Mouse (Mus musculus): Measurements from ENCODE around the gene Dhx35.

Dhx35 gene

DNA sequence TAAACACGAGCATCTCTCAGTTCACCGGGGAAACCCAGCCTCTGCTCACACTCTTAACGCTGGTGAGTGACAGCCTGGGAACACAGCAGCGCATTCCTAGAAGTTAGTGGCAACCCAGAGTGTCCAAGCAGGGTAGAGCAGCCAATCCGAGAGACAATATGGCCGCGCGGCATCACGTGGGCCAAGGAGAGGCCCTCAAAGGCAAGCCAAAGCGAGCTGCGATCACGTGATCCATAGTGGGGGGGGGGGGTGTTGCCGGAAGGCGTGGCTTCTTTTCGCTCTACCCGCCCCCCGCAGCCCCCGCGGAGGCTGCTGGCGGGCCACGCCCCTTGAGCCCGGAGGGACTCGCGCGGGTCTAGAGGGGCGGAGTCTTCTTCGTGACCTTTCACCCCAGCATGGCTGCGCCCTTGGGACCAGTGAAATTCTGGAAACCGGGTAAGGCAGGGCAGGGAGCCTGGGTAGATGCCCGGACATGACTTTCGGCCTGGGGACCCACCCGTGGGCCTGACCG, at the start of gene Dhx35:
Dhx35 (plus strand) TSS at position 314 of the 511 bp plus-strand sequence.
- peak; percentile 98 for DNase-seq (ENCODE audit: low read depth, low spot score)

DNA sequence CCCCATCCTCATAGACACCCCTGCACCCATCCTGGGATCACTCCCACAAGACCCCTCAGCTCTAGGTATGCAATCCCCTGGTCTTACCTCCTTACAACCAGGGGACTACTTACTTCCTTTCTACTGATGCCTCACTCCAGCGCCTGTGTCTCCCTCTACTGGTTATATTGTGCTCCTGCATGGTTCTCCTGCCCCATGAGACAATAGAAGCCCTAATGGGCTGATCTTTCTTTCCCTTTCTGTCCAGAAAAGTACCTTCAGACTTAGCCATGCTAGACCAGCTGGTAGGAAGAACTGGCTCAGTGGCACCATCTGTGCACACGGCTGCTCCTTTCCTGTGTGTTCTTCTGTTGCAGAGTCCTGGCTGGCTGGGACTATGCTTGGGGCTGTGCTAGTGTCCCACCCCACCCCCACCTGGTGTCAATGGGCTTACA, 49.5 kb upstream of the Dhx35 start:
- DNase-seq (ENCODE audit: low read depth, low spot score): peak; percentile 85

DNA sequence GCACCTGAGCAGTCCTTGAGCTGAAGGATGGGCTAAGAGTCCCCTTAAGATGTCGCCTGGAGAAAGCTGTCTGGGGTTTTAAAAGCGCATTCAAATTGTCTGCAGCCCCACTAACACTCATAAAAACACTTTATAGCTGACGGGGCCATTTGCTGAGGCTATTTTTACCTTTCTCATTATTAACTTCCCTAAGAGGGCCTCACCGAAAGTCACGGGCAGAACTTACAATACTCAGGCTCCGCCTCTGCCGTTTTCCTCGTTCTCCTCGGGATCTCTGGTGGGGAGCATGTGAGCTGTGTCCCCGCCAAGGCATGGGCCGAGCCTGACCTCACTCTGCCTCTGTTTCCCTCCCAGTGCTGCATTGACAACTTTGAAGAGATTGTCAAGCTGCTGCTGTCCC, 48.4 kb upstream of the Dhx35 start:
- peak; percentile 65 for DNase-seq (ENCODE audit: low read depth, low spot score)

DNA sequence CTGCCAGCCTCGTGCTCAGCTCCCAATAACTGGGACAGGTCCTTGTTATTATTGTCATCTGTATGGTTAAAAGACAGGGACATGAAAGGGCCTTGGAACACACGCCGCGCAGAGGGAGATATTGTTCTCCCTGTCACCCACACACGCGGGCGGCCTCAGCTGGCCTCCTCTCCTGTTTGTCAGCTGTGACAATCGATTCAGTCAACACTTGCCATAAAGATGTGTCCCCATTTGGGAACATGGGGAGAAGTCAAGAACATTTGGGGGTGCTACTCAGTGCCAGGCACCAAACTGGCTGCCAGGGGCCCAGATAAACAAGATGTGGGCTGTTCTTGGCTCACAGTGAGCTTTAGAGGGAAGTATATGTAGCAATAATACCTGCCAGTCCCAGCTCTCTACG, 45.2 kb upstream of the Dhx35 start:
- no peak for DNase-seq (ENCODE audit: low read depth, low spot score)

DNA sequence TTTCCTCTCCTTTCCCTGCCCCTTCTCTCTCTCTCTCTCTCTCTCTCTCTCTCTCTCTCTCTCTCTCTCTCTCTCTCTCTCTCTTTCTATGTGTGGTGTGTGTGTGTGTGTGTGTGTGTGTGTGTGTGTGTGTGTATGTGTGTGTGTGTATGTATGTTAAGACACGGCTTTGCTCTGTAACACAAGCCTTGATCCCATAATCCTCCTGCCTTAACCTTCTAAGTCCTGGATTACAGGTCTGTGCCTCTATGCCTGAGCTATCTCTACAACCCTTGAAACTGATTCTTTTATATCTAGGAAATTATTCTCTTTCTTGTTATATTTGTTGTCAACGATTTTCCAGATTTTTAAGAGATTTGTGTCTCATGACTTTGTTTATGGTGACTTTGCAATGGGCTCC, 34.4 kb upstream of the Dhx35 start:
- no peak for DNase-seq (ENCODE audit: low read depth, low spot score)

DNA sequence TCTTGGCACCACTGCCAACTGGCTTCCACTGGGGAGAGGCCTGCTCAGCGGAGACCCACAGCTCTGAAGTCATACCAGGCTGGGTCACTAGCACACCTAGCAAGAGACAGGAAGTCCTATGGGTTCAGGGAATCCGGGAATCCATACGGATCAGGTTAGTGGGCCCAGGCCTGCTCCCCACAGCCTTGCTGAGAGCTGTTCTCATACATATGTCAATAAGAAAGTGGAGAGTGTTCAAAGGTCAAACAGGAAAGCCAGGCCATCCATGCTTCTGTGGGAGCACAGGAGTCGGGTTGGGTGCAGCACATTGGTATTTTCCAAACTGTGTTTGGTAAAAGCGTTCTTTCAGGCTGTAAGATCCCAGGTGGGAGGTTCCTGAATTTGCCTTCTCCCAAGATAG, 32.3 kb upstream of the Dhx35 start:
- DNase-seq (ENCODE audit: low read depth, low spot score): no peak

DNA sequence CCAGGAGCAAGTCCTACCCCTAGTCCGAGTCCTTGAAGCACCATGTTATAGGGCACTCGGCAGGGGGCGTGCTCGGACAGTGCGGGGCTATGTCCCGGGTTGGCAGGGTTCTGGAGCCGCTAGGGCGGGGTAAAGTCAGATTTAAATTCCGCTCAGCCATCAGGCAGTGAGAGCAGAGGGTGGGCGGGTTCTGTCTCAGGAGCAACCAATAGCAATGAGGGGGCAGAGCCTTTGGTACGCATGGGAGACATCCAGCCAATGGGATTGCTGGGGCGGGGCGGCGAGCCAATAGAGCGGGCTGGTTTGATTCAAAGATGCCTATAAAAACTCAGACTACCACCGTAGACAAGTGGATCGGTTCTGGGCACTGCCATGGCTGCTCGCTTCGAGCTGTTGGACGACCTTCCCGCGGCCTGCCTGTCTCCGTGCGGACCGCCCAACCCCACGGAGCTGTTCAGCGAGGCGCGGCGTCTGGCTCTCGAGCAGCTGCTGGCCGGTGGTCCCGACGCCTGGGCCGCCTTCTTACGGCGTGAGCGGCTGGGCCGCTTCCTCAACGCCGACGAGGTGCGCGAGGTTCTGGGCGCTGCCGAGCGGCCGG, 26.8 kb upstream of the Dhx35 start, which contains the start of gene Fam83d:
Fam83d (plus strand) TSS at position 352 of the 598 bp plus-strand sequence.
- peak; percentile 99 for DNase-seq (ENCODE audit: low read depth, low spot score)

DNA sequence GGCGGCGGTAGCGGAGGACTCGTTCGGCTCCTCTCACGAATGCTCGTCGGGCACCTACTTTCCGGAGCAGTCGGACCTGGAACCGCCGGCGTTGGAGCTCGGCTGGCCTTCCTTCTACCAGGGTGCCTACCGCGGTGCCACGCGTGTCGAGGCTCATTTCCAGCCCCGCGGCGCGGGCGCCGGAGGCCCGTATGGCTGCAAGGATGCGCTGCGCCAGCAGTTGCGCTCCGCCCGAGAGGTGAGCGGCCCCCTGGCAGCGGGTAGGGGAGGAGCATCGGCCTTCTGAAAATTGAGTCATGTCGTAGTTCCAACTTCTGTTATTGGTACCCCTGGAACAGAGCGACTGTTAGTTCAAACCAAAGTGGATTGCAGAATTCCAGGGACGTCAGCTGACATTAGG, 26.3 kb upstream of the Dhx35 start:
- peak; percentile 80 for DNase-seq (ENCODE audit: low read depth, low spot score)

DNA sequence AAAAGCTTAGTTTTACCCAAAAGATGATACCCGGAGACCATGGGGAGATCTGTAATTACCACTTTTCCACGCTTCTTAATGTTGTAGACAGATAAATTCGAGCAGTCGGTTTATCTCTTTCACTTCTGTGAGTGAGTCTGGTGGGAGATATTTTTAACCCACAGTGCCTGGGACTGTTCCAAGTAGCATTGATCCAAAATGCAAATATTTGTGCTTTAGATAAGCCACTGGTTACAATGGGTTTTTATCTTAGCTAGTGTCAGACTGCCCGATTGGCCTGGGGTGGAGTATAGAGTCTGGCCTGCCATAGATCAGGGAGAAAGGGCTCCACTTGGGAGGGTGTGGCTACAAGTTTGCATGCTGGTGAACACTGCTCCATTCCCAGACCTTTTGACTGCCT, 25.8 kb upstream of the Dhx35 start:
- no peak for DNase-seq (ENCODE audit: low read depth, low spot score)

DNA sequence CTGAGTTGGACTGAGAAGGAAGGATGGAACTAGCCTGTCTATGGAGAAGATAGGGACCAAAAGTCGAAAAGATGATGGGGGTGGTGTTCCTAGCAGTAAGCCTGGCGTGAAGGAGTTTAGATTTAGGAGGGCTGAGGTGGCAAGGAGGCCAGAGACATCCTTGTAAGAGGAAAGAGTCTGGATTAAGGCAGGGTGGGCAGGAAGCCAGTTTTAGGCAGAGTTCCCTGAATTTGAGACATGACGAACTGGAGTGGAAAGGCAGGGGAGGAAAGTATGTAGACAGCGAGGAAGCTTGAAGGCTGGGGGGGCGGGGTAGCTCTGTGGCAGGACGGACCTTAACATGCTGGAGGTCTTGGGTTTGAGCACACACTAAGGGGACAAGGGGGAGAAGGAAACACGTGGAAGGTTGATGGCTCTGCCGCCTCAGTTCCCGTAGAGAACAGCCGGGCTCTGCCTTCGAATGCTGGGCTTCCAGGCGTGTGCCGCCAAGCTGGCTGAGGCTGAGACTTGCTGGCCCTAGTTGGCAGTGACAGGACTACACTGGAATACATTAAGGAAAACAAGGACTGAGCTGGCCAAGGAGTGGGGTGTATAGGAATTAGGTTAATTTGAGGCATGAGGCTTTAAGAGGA, 24.4 kb upstream of the Dhx35 start:
- DNase-seq (ENCODE audit: low read depth, low spot score): no peak

DNA sequence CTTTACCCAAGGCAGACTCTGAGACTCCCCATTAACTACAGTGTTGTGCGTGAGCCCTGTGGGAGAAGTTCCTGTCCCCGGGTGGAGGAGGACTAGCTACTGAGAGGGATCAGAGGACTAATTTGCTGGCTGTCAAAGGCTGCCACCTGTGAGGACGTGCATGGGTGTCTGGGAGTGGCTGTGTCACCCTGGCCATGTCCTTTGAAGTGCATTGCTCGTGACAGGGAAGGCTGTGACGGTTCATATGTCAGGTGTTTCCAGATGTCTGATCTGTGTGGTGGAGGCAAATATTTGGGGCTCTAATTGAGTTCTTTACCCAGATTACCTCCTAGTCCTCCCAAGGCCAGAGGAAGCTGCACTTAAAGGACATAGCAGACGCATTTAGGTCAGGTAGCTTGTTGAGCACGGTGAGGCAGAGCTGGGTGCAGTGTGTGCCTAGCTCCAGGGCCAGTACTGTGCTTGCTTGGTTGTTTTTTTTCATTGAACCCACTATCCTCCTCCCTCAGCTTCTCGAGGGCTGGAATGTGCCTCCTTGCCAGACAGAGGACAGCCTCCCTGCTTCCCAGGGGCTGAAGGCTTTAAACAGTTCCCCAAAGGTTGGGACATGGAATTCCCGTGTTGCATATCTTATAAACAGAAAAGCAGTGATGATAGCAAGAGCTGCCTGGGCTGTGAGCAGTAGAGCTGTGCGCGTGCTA, 23.4 kb upstream of the Dhx35 start:
- no peak for DNase-seq (ENCODE audit: low read depth, low spot score)

DNA sequence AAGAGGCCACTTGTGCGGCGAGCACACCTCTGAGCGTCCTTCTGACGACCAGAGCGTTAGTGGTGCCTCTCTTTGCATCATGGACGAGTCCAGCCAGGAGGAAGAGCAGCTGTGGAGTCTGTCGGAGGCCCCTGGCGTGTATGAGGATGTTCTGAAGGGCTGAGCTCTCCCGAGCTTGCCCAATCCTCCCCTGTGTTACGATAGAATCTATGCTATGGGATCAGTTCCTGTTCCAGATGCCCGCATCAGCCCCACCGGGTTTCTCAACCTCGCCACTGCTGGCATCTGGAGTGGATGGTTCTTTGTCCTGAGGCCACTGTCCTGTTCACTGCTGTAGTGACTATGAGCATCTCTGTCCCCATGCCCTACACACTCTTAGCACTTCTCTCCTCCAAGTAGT, 21.8 kb upstream of the Dhx35 start:
- no peak for DNase-seq (ENCODE audit: low read depth, low spot score)

DNA sequence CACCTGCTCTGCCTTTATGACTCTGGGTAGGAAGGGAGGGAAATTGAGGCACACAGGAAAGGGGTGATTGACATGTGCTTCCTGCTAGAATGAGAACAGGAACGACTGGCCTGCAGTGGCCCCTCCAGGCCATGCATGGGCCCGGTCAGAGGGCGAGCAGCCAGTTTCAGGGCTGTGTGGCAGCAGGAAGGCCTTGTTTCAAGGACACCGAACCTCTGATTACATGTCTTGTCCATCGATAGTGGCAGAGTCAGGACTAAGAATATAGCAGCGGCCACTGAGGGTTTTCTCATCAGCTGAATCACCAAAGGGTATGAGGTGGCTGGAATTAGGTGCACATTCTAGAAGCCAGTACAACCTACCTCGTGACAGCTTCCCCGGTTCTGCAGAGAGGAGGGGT, 19.7 kb upstream of the Dhx35 start:
- DNase-seq (ENCODE audit: low read depth, low spot score): no peak

DNA sequence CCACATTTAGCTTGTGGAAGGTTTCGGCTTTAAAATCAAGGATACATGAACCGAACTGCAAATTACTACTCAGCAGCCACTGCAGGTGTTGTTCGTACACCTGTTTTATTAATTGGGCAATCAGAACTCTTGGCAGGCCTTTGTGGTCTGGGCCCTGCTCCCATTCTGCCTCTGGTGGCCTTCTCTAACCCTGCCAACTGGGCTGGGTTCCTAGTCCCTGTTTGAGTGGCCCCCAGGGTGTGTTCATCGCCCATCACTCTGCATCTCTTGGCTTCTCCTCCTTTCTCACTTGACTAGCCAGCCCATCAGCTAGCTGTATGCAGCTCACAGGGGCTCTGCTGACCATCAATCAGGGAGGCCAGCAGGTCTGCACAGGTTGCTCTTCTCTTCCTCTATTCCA, 17.9 kb upstream of the Dhx35 start:
- DNase-seq (ENCODE audit: low read depth, low spot score): no peak

DNA sequence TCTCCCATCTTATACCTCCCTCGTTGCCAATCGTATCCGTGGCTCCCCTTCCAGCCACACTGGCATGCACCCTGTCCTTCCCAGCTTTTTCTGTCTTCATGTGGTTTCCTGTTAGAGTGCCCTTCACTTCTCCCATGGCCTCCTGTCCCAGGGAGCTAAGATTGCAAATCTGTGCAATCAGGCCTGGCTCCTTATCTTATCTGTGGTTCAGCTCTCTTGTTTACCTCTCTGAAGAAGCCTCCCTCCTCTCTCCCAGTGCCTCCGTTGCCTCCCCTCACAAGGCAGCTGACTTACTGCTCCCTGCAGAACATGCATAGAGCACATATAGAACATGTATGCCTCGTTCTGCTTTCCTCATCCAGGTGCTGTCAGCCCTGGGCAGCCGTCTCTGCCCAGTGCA, 17.1 kb upstream of the Dhx35 start:
- DNase-seq (ENCODE audit: low read depth, low spot score): no peak

DNA sequence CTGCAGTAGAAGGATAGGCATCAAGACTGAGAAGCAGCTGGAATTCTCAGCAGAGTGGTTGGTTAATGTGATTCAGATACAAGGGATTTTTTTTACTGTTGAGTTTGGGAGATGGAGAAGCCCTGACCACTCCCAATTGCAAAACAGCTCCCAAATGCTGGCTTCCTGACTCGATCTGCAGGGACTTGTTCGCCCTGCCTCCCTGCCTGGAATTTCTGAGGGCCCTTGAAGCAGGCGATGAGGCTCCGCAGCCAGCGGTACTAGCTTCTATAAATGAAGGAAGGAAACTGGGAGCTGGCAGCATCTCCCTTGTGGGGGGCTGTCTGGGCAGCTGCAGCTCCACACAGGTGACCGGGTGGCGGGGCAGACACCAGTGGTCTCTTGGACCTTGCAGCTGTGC, 16.3 kb upstream of the Dhx35 start:
- DNase-seq (ENCODE audit: low read depth, low spot score): no peak

DNA sequence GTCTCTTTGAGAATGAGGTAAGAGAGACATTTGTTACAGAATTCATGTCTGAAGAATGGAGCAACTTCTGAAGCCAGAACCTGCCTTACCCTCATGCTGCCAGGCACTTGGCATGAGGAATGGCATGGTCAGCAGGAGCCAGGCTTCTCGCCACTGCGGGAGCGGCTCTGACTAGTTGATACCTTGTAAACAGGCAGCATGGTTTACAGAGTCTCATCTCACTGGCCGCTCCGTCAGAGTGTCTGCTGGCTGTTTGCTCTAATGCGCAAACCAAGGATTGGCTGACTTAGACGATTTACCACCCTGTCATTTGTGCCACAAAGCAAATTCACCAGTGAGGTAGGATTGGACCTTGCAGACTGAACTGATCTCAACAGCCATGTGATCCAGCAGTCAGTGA, 13.5 kb upstream of the Dhx35 start:
- DNase-seq (ENCODE audit: low read depth, low spot score): no peak

DNA sequence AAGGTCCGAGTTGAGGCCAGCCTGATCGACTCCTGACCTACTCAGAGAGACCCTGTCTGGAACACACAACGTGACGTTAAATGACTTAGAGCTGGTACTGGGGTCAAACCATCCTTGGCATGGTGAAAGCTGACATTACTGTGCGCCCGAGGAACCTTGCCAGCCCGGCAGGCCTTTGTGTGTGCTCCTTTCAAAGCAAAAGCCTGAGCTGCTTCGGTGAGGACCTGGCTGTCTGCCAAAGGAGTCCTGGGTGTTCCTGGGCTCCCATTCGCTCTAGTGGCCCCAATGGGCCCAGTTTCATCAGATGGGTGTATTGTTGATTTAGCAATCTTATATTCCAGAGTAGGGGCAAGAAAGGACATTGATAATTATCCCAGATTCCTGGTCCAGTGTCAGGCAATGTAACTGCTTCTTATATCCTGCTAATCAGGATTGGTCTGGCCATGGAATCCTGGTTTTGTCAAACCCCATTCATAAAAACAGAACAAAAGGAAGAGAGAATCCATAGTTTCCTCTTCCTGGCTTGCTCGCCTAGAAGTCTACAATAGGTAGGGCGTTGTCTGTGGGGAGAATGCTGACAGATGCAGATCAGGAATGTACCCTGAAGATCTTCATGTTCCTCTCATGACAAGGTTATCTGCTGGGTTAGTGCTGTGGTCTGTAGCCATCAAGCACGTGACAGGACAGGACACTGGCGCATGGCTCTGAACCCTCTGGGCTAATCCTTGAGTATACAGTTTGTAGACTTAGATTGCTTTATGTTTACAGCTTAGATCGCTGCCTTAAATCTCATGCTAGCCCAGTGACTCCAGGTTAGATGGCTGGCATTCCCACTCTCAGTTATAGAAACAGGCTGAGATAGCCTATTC, 7.4 kb upstream of the Dhx35 start:
- DNase-seq (ENCODE audit: low read depth, low spot score): no peak

DNA sequence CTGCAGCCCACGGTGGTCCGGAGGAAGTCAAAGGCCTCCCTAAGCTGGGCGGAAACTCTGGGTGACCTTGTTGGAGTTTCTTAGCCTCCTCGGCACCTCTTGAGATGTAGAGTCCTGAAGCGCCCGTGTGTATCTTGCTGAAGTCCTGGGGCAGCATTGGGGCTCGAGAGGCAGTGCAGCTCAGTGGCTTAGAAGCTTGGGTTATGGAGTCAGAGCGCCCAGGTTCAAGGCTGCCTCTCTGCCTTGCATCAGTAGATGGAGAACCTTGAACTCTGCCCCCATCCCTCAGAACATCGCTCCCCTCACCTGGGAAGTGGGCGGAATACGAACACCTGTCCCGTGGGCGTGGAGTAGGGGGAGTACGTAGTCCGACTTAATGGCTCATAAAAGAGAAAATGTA, 436 bp downstream of the Dhx35 start:
- DNase-seq (ENCODE audit: low read depth, low spot score): no peak

DNA sequence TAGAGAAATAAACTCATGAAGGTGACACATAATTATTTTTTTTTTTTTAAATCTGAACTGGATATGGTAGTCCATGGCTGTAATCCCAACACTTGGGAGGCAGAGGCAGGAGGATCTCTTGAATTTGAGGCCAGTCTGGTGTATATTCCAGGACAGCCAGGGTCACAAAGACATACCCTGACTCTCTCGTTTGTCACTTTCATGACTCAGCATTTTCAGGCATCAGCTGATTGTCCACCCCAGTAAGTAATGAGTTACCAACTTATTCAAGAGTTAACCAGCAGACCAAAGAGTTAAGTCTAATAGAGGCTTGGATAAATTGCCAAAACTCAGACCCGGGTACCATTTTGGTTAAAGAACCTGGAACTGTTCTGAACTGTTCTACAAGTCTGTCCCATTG, 1.3 kb downstream of the Dhx35 start:
- no peak for DNase-seq (ENCODE audit: low read depth, low spot score)

DNA sequence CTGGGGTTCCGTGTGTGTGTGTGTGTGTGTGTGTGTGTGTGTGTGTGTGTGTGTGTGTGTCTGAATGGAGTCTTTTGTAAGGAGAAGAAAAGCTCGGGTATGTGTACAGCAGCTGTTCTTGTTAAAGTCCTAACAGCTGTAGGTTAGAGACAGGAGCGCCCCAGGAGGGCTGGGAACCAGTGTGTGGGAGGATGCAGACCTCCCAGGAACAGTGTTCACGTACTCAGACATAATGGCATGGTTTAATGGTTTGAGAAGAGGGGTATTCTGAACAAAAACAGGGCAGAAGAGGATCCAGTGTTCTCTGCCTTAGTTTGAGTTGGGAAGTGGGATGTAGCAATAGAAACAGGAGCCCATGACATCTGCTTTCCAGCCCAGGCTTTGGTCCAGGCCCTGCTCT, 4.7 kb downstream of the Dhx35 start:
- DNase-seq (ENCODE audit: low read depth, low spot score): no peak

DNA sequence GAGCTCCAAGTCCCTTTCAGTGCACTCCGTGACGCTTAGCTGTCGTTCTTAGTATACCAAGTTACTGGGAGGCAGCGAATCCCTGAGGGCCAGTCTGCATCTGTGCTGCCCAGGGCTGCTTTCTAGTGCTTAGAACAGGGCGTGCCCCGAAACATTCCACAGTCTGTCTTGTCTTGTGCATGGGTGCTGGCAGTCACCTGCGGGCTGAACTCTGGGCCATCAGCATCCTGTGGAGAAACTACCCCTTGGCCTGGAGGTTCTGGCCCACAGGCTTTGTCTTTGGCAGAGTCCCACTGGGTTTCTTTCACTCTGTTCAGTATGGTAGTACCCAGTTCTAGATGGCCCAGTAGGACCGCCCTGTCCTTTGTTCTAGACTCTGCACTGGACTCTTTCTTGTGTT, 6.2 kb downstream of the Dhx35 start:
- DNase-seq (ENCODE audit: low read depth, low spot score): no peak

Data from A20 (cell line).